Mouse (Mus musculus) midbrain, embryonic 15.5 days (tissue): ENCODE measurements around the gene Nampt. TPM values are rescaled to one million over a fixed set of nuclear protein-coding genes. Genes with fewer than 3 reads are reported as not detected.

Source experiments
- ATAC-seq: fragments of 200-750 bp; cut with Nextera tagmentation; replicated peaks from 2 replicates; pipeline ENCODE4 v1.8.0; 2017; ENCODE audit warnings: moderate TSS enrichment
- H3K27ac ChIP-seq: fragments of 300-500 bp; sonication (generic); 2 replicates; pipeline ENCODE4 v1.5.1; 2015; ENCODE audit warnings: mild to moderate bottlenecking, inconsistent platforms
- H3K27me3 ChIP-seq: fragments of 300-500 bp; sonication (generic); replicated peaks from 2 replicates; pipeline ENCODE4 v1.6.1; 2015; ENCODE audit warnings: inconsistent platforms
- H3K36me3 ChIP-seq: fragments of 300-500 bp; sonication (generic); replicated peaks from 2 replicates; pipeline ENCODE4 v1.6.1; 2015; ENCODE audit warnings: inconsistent platforms
- H3K4me1 ChIP-seq: fragments of 300-500 bp; sonication (generic); 2 replicates; pipeline ENCODE4 v1.6.1; 2015; ENCODE audit warnings: inconsistent platforms
- H3K4me2 ChIP-seq: fragments of 300-500 bp; sonication (generic); 2 replicates; pipeline ENCODE4 v1.6.1; 2015; ENCODE audit warnings: inconsistent platforms, mild to moderate bottlenecking, moderate library complexity
- H3K4me3 ChIP-seq: fragments of 300-500 bp; sonication (generic); 2 replicates; pipeline ENCODE4 v1.5.1; 2015; ENCODE audit warnings: mild to moderate bottlenecking, inconsistent platforms
- H3K9ac ChIP-seq: fragments of 300-500 bp; sonication (generic); 2 replicates; pipeline ENCODE4 v1.6.1; 2015; ENCODE audit warnings: mild to moderate bottlenecking, inconsistent platforms
- H3K9me3 ChIP-seq: fragments of 300-500 bp; sonication (generic); 2 replicates; pipeline ENCODE4 v1.6.1; 2016; ENCODE audit warnings: inconsistent platforms
- WGBS: fragments of 180-500 bp; shearing (Covaris S2); methylation state at CpG from one replicate; pipeline ENCODE4 v1.1.7; 2015; ENCODE audit warnings: mixed read lengths; 5-methylcytosine and 5-hydroxymethylcytosine counted together
- polyA plus RNA-seq: library from polyadenylated mRNA; unstranded; fragments of >200 nt; fragmentation: Nextera tagmentation; extraction: Ambion mirVana; gene quantifications from 2 replicates; pipeline ENCODE4 v1.2.1, GENCODE M21; 2015

The Nampt gene
- polyA plus RNA-seq, result 30.4 and 33.2 TPM in 2 replicates

GRCm38 (mm10) chr12:32819416-32819815 lies at the start of gene Nampt:
Gene Nampt, plus strand, starts transcription at chr12:32819545.
- no peaks in the 10 kb centered on the region for H3K9me3 ChIP-seq
- peak; percentile 1; the same call in 1 of the 2 replicates for ATAC-seq
- H3K4me1 ChIP-seq, result peaks cover 8% of the 10 kb centered on the region
- no peaks in the 10 kb centered on the region for H3K27me3 ChIP-seq
- peak within 1 kb of the TSS; percentile 75 for H3K9ac ChIP-seq
- H3K36me3 ChIP-seq, result no peaks in the 10 kb centered on the region
- peak within 1 kb of the TSS; percentile 87 for H3K4me3 ChIP-seq
- peak within 1 kb of the TSS; percentile 98 for H3K27ac ChIP-seq
- WGBS, result 3% methylated on average over 5 of the region's 5 CpGs
- H3K4me2 ChIP-seq, result peak within 1 kb of the TSS; percentile 79

- no peak for ATAC-seq
- H3K4me3 ChIP-seq, result no peak overlapping the region
- H3K9ac ChIP-seq, result no peak overlapping the region
- H3K9me3 ChIP-seq, result no peaks in the 10 kb centered on the region
- H3K27me3 ChIP-seq, result no peaks in the 10 kb centered on the region
- no peaks in the 10 kb centered on the region for H3K36me3 ChIP-seq
- H3K4me1 ChIP-seq, result no peaks in the 10 kb centered on the region
- H3K4me2 ChIP-seq, result no peak overlapping the region
- WGBS, result 88% methylated on average over 4 of the region's 4 CpGs
- no peak overlapping the region for H3K27ac ChIP-seq
Observed at GRCm38 (mm10) chr12:32770766-32771165, 48.6 kb upstream of the Nampt start.

GRCm38 (mm10) chr12:32774592-32774991 lies 44.8 kb upstream of the Nampt start:
- 86% methylated on average over 5 of the region's 5 CpGs for WGBS
- Histone ChIP-seq H3K4me1 (no peaks in the 10 kb centered on the region), H3K9ac (no peak overlapping the region), H3K4me3 (no peak overlapping the region), H3K4me2 (no peak overlapping the region), H3K27ac (no peak overlapping the region), H3K27me3 (no peaks in the 10 kb centered on the region), H3K36me3 (no peaks in the 10 kb centered on the region), H3K9me3 (no peaks in the 10 kb centered on the region)
- no peak for ATAC-seq

- no peak for ATAC-seq
- 81% methylated on average over 3 of the region's 3 CpGs for WGBS
- H3K4me1 ChIP-seq, result no peaks in the 10 kb centered on the region
- no peak overlapping the region for H3K4me3 ChIP-seq
- no peak overlapping the region for H3K9ac ChIP-seq
- H3K27me3 ChIP-seq, result no peaks in the 10 kb centered on the region
- H3K9me3 ChIP-seq, result no peaks in the 10 kb centered on the region
- no peaks in the 10 kb centered on the region for H3K36me3 ChIP-seq
- no peak overlapping the region for H3K4me2 ChIP-seq
- no peak overlapping the region for H3K27ac ChIP-seq
Observed at GRCm38 (mm10) chr12:32789092-32789491, 30.3 kb upstream of the Nampt start.

- Histone ChIP-seq H3K4me3 (no peak overlapping the region), H3K36me3 (no peaks in the 10 kb centered on the region), H3K9ac (no peak overlapping the region), H3K27ac (no peak overlapping the region), H3K27me3 (no peaks in the 10 kb centered on the region), H3K4me2 (no peak overlapping the region), H3K9me3 (no peaks in the 10 kb centered on the region), H3K4me1 (no peaks in the 10 kb centered on the region)
- WGBS, result 68% methylated on average over 8 of the region's 8 CpGs
- ATAC-seq, result no peak
Observed at GRCm38 (mm10) chr12:32795765-32796471, 23.4 kb upstream of the Nampt start.

- peak; percentile 56; the same call in 1 of the 2 replicates for ATAC-seq
- H3K4me2 ChIP-seq, result no peak overlapping the region
- H3K9me3 ChIP-seq, result no peaks in the 10 kb centered on the region
- WGBS, result 73% methylated on average over 3 of the region's 3 CpGs
- H3K9ac ChIP-seq, result no peak overlapping the region
- no peak overlapping the region for H3K27ac ChIP-seq
- H3K36me3 ChIP-seq, result no peaks in the 10 kb centered on the region
- no peak overlapping the region for H3K4me3 ChIP-seq
- H3K27me3 ChIP-seq, result no peaks in the 10 kb centered on the region
- no peaks in the 10 kb centered on the region for H3K4me1 ChIP-seq
Observed at GRCm38 (mm10) chr12:32797438-32797837, 21.9 kb upstream of the Nampt start.

- H3K4me3 ChIP-seq, result no peak overlapping the region
- H3K9me3 ChIP-seq, result no peaks in the 10 kb centered on the region
- no peak for ATAC-seq
- H3K4me2 ChIP-seq, result no peak overlapping the region
- no peaks in the 10 kb centered on the region for H3K4me1 ChIP-seq
- no peak overlapping the region for H3K9ac ChIP-seq
- no peaks in the 10 kb centered on the region for H3K27me3 ChIP-seq
- H3K36me3 ChIP-seq, result no peaks in the 10 kb centered on the region
- no peak overlapping the region for H3K27ac ChIP-seq
- 78% methylated on average over 7 of the region's 7 CpGs for WGBS
Observed at GRCm38 (mm10) chr12:32801078-32801477, 18.3 kb upstream of the Nampt start.

- WGBS, result 69% methylated on average over 1 of the region's 1 CpGs
- no peak overlapping the region for H3K9ac ChIP-seq
- no peaks in the 10 kb centered on the region for H3K36me3 ChIP-seq
- H3K27me3 ChIP-seq, result no peaks in the 10 kb centered on the region
- no peak overlapping the region for H3K27ac ChIP-seq
- no peak for ATAC-seq
- H3K4me1 ChIP-seq, result no peaks in the 10 kb centered on the region
- no peaks in the 10 kb centered on the region for H3K9me3 ChIP-seq
- no peak overlapping the region for H3K4me3 ChIP-seq
- H3K4me2 ChIP-seq, result no peak overlapping the region
Observed at GRCm38 (mm10) chr12:32805559-32805958, 13.8 kb upstream of the Nampt start.

- peak overlapping the region; percentile 79 for H3K4me2 ChIP-seq
- ATAC-seq, result peak; percentile 96
- under 1% methylated on average over 79 of the region's 80 CpGs for WGBS
- no peaks in the 10 kb centered on the region for H3K9me3 ChIP-seq
- no peaks in the 10 kb centered on the region for H3K36me3 ChIP-seq
- peak overlapping the region; percentile 87 for H3K4me3 ChIP-seq
- H3K4me1 ChIP-seq, result peaks cover 8% of the 10 kb centered on the region
- peak overlapping the region; percentile 98 for H3K27ac ChIP-seq
- H3K27me3 ChIP-seq, result no peaks in the 10 kb centered on the region
- peak overlapping the region; percentile 75 for H3K9ac ChIP-seq
Observed at GRCm38 (mm10) chr12:32819823-32820605, 669 bp downstream of the Nampt start.

- Histone ChIP-seq H3K9ac (peak overlapping the region; percentile 75), H3K36me3 (no peaks in the 10 kb centered on the region), H3K4me3 (peak overlapping the region; percentile 87), H3K4me2 (peak overlapping the region; percentile 79), H3K27me3 (no peaks in the 10 kb centered on the region), H3K9me3 (no peaks in the 10 kb centered on the region), H3K4me1 (peaks cover 8% of the 10 kb centered on the region), H3K27ac (peak overlapping the region; percentile 98)
- WGBS, result 2% methylated on average over 47 of the region's 49 CpGs
- ATAC-seq, result peak; percentile 84
Observed at GRCm38 (mm10) chr12:32820688-32821503, 1.6 kb downstream of the Nampt start.

GRCm38 (mm10) chr12:32821504-32822011 lies 2.2 kb downstream of the Nampt start:
- no peak overlapping the region for H3K27ac ChIP-seq

GRCm38 (mm10) chr12:32822066-32822465 lies 2.7 kb downstream of the Nampt start:
- ATAC-seq, result no peak
- Histone ChIP-seq H3K9ac (no peak overlapping the region), H3K27ac (no peak overlapping the region), H3K4me2 (no peak overlapping the region), H3K36me3 (no peaks in the 10 kb centered on the region), H3K9me3 (no peaks in the 10 kb centered on the region), H3K4me1 (peaks cover 8% of the 10 kb centered on the region), H3K4me3 (no peak overlapping the region), H3K27me3 (no peaks in the 10 kb centered on the region)
- 80% methylated on average over 4 of the region's 4 CpGs for WGBS

More at GRCm38 (mm10) chr12:32821504-32822011, 2.2 kb downstream of the Nampt start:
- 51% methylated on average over 2 of the region's 2 CpGs for WGBS
- Histone ChIP-seq H3K9ac (no peak overlapping the region), H3K36me3 (no peaks in the 10 kb centered on the region), H3K9me3 (no peaks in the 10 kb centered on the region), H3K4me3 (peak overlapping the region; percentile 87), H3K27me3 (no peaks in the 10 kb centered on the region), H3K4me1 (peaks cover 8% of the 10 kb centered on the region), H3K4me2 (peak overlapping the region; percentile 79)
- ATAC-seq, result no peak
